Mouse (Mus musculus): ENCODE data around the gene Wwox.

DNA sequence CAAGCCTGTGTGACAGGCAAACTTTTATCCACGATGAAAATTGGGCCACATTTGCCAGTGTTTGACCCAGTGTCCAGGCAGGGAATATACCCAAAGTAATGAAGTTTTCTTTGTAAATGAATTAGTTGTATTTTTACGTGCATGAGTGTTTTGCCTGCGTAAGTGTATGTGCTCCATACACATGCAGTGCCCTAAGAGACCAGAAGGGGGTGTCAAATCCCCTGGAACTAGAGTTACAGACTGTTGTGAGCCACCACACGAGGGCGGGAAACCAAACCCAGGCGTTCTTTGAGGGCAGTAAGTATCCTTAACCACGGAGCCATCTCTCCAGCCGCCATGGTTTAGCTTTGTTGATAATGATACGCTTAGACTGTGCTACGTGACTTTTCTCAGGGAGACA, 755.9 kb downstream of the Wwox start:
- TF ChIP-seq CHD2 (IDR thresholded peaks at IDR 0.05; ENCODE audit: low read depth, low read length) = no peak
- TF ChIP-seq MAFK (IDR thresholded peaks at IDR 0.05; ENCODE audit: insufficient read depth, low read depth, low read length) = no peak
- TF ChIP-seq ZNF384 (IDR thresholded peaks at IDR 0.05; ENCODE audit: low read depth, low read length) = no peak
- no peak for TF ChIP-seq HCFC1 (IDR thresholded peaks at IDR 0.05; ENCODE audit: borderline replicate concordance, insufficient read depth, low read length)
- TF ChIP-seq ZC3H11A (IDR thresholded peaks at IDR 0.05; ENCODE audit: borderline replicate concordance, low read depth, low read length) = 0 out of 2 replicates have a peak, but pooled peaks have one; percentile 10

Measured in ES-E14 (cell line).